In genomic region chr7:128050739-128051138, GRCm38 (mm10) we compare ENCODE assay signal across 13 mouse cellular contexts. TPM values are rescaled to one million over a fixed set of nuclear protein-coding genes. Genes with fewer than 3 reads are reported as not detected.
A peak's percentile ranks its signal among the peaks of the same experiment; 100 is the strongest.
DNase-seq lines count a peak whose midpoint lies in the region; ATAC-seq and TF ChIP-seq lines count a peak whose summit lies in the region.
"Had no signal": no experiment of that assay in that cellular context is flagged by ENCODE, and none has a peak within 500 bp of the region (broad histone marks: within the 10 kb centered on the region; RNA-seq: fewer than 3 reads in every experiment).

No protein-coding gene starts in this region.

- TF ChIP-seq CTCF in gastrocnemius, adult 2 months (IDR thresholded peaks at IDR 0.05) = no peak
- no peak for TF ChIP-seq CTCF in bone marrow, adult 2 months (IDR thresholded peaks at IDR 0.05; ENCODE audit: control insufficient read depth, insufficient read depth, low read length)
- TF ChIP-seq CTCF in hindbrain, postnatal 0 days (IDR thresholded peaks at IDR 0.05; ENCODE audit: low read depth) = no peak

- H3K27me3 ChIP-seq in hindbrain, postnatal 0 days (ENCODE audit: insufficient read depth, low read length) = no peaks in the 10 kb centered on the region

- peaks cover 16% of the 10 kb centered on the region for H3K4me1 ChIP-seq in bone marrow, adult 2 months (ENCODE audit: control insufficient read depth, insufficient read depth, low read length)
- no peaks in the 10 kb centered on the region for H3K4me1 ChIP-seq in hindbrain, postnatal 0 days (ENCODE audit: insufficient read depth, low read length)

- H3K4me3 ChIP-seq in gastrocnemius, adult 2 months = no peak overlapping the region
- H3K4me3 ChIP-seq in bone marrow, adult 2 months (replicated peaks; ENCODE audit: control insufficient read depth, low read depth, low read length) = no peak overlapping the region
- H3K4me3 ChIP-seq in hindbrain, postnatal 0 days (ENCODE audit: low read length) = no peak overlapping the region

- ATAC-seq in megakaryocyte, adult 5-6 weeks (ENCODE audit: poor library complexity, severe bottlenecking) = peak; percentile 89
- no peak for ATAC-seq in hindbrain, postnatal 0 days

- TF ChIP-seq POLR2A in bone marrow, adult 2 months (IDR thresholded peaks at IDR 0.05; ENCODE audit: borderline replicate concordance, control insufficient read depth, low read depth, low read length) = no peak

- H3K9me3 ChIP-seq in hindbrain, postnatal 0 days (ENCODE audit: low read length) = no peaks in the 10 kb centered on the region

- WGBS in bone marrow, adult 2 months = 11% methylated on average over 4 of the region's 4 CpGs
- 77% methylated on average over 4 of the region's 4 CpGs for WGBS in hindbrain, postnatal 0 days

- H3K9ac ChIP-seq in hindbrain, postnatal 0 days (replicated peaks; ENCODE audit: low read length) = no peak overlapping the region

- H3K4me2 ChIP-seq in hindbrain, postnatal 0 days (ENCODE audit: low read depth, low read length) = no peak overlapping the region

- no peaks in the 10 kb centered on the region for H3K36me3 ChIP-seq in hindbrain, postnatal 0 days (ENCODE audit: insufficient read depth, low read length)

- no peak overlapping the region for H3K27ac ChIP-seq in gastrocnemius, adult 2 months
- peak overlapping the region; percentile 67 for H3K27ac ChIP-seq in bone marrow, adult 2 months (ENCODE audit: control insufficient read depth, insufficient read depth, low read depth, low read length, poor library complexity)
- no peak overlapping the region for H3K27ac ChIP-seq in hindbrain, postnatal 0 days

- intact Hi-C loops in gastrocnemius, adult 2 months (cut with DNase I) = no loop called here
- intact Hi-C loops in gastrocnemius, postnatal 36 days (cut with DNase I) = no loop called here
- intact Hi-C loops in left cerebral cortex, postnatal 10 days (cut with DNase I) = no loop called here

- peak; percentile 30 for DNase-seq in gastrocnemius, adult 2 months
- no peak for DNase-seq in gastrocnemius, postnatal 36 days
- peak; percentile 38 for DNase-seq in 3134 (ENCODE audit: extremely low read depth, insufficient read length, low spot score)
- DNase-seq in hindbrain, postnatal 0 days (ENCODE audit: low spot score) = no peak
- no peak for DNase-seq in adrenal gland, postnatal 14 days
- no peak for DNase-seq in left cerebral cortex, postnatal 10 days (ENCODE audit: extremely low spot score in 1 of 2, low spot score in 2 of 2)
- DNase-seq: cerebellum, adult 9-10 months; heart, postnatal 14 days; kidney, adult 9 months had no signal

RNA-seq across cellular contexts. Expression of gene Itgam, which starts 11.7 kb away (rescaled TPM):
- total RNA-seq in gastrocnemius, adult 2 months (2021) = 1 to 10 TPM; 1.0 to 1.9 TPM
- total RNA-seq in gastrocnemius, postnatal 36 days (2021) = 1 to 10 TPM; 1.6 TPM
- polyA plus RNA-seq in bone marrow, adult 2 months (2011; ENCODE audit: insufficient read depth, insufficient read length, low replicate concordance, missing spikeins) = 15.4 and 60.8 TPM in 2 replicates
- 209 and 227 TPM in 2 replicates for total RNA-seq in megakaryocyte, adult 5-6 weeks (2015)
- total RNA-seq in megakaryocyte, adult 5-6 weeks (2017) = 286 and 332 TPM in 2 replicates
- 2.6 and 3.2 TPM in 2 replicates for total RNA-seq in hindbrain, postnatal 0 days (2014; rRNA removed)
- polyA plus RNA-seq in hindbrain, postnatal 0 days (2015; fragmentation: Nextera tagmentation; extraction: Ambion mirVana) = 1.2 and 1.3 TPM in 2 replicates
- 4.2 and 6.4 TPM in 2 replicates for total RNA-seq in adrenal gland, postnatal 14 days (2021)
- 1 to 10 TPM; 8.5 to 8.7 TPM for total RNA-seq in left cerebral cortex, postnatal 10 days (2021)

RNA-seq across cellular contexts. Expression of gene Gm49368, which starts 11.7 kb away (rescaled TPM):
- total RNA-seq in gastrocnemius, adult 2 months (2021) = not detected
- total RNA-seq in gastrocnemius, postnatal 36 days (2021) = under 1 TPM in 1 of 2 experiments, not detected in 1; 0.05 TPM
- 8.2 and 16.7 TPM in 2 replicates for polyA plus RNA-seq in bone marrow, adult 2 months (2011; ENCODE audit: insufficient read depth, insufficient read length, low replicate concordance, missing spikeins)
- total RNA-seq in megakaryocyte, adult 5-6 weeks (2015) = 9.8 and 11.2 TPM in 2 replicates
- 0.81 and 2.3 TPM in 2 replicates for total RNA-seq in megakaryocyte, adult 5-6 weeks (2017)
- not detected in 2 replicates for total RNA-seq in hindbrain, postnatal 0 days (2014; rRNA removed)
- polyA plus RNA-seq in hindbrain, postnatal 0 days (2015; fragmentation: Nextera tagmentation; extraction: Ambion mirVana) = not detected in 2 replicates
- not detected in 2 replicates for total RNA-seq in adrenal gland, postnatal 14 days (2021)
- under 1 TPM in 1 of 2 experiments, not detected in 1; 0.09 TPM for total RNA-seq in left cerebral cortex, postnatal 10 days (2021)
- total RNA-seq: gastrocnemius, adult 18-20 months; heart, postnatal 14 days had no signal
- polyA plus RNA-seq: lung, embryonic 16.5 days had no signal

RNA-seq across cellular contexts. Expression of gene Trim72, which starts 47.0 kb away (rescaled TPM):
- 100 to 1,000 TPM; 186 to 238 TPM for total RNA-seq in gastrocnemius, adult 2 months (2021)
- total RNA-seq in gastrocnemius, postnatal 36 days (2021) = 100 to 1,000 TPM; 200 to 226 TPM
- polyA plus RNA-seq in bone marrow, adult 2 months (2011; ENCODE audit: insufficient read depth, insufficient read length, low replicate concordance, missing spikeins) = 0.45 and 1.1 TPM in 2 replicates
- total RNA-seq in megakaryocyte, adult 5-6 weeks (2015) = not detected in 2 replicates
- total RNA-seq in megakaryocyte, adult 5-6 weeks (2017) = not detected in 2 replicates
- 0.37 and 1.4 TPM in 2 replicates for total RNA-seq in hindbrain, postnatal 0 days (2014; rRNA removed)
- not detected in 2 replicates for polyA plus RNA-seq in hindbrain, postnatal 0 days (2015; fragmentation: Nextera tagmentation; extraction: Ambion mirVana)
- total RNA-seq in adrenal gland, postnatal 14 days (2021) = not detected in 2 replicates
- total RNA-seq in left cerebral cortex, postnatal 10 days (2021) = under 1 TPM; 0.39 to 0.62 TPM

RNA-seq across cellular contexts. Expression of gene Pycard, which starts 57.1 kb away (rescaled TPM):
- total RNA-seq in gastrocnemius, adult 2 months (2021) = under 1 TPM; 0.38 to 0.89 TPM
- total RNA-seq in gastrocnemius, postnatal 36 days (2021) = 1 to 10 TPM; 1.2 to 1.6 TPM
- 17.7 and 19.9 TPM in 2 replicates for polyA plus RNA-seq in bone marrow, adult 2 months (2011; ENCODE audit: insufficient read depth, insufficient read length, low replicate concordance, missing spikeins)
- 251 and 323 TPM in 2 replicates for total RNA-seq in megakaryocyte, adult 5-6 weeks (2015)
- 48.0 and 56.5 TPM in 2 replicates for total RNA-seq in megakaryocyte, adult 5-6 weeks (2017)
- 12.1 and 12.7 TPM in 2 replicates for total RNA-seq in hindbrain, postnatal 0 days (2014; rRNA removed)
- polyA plus RNA-seq in hindbrain, postnatal 0 days (2015; fragmentation: Nextera tagmentation; extraction: Ambion mirVana) = 9.3 and 10.7 TPM in 2 replicates
- 3.4 and 10.1 TPM in 2 replicates for total RNA-seq in adrenal gland, postnatal 14 days (2021)
- 1 to 10 TPM; 3.7 to 5.5 TPM for total RNA-seq in left cerebral cortex, postnatal 10 days (2021)

Comparison
In these comparisons a context has a peak if more than half of its experiments do, and no peak if none do; other contexts are left out.
1. DNase-seq: peak in gastrocnemius, adult 2 months (single experiment) and 3134 (single experiment); none in gastrocnemius, postnatal 36 days (0 of 2), hindbrain, postnatal 0 days (single experiment), adrenal gland, postnatal 14 days (single experiment) and left cerebral cortex, postnatal 10 days (0 of 2).
2. RNA of gene Itgam, which starts 11.7 kb away (total RNA-seq): 209 to 332 TPM in megakaryocyte, adult 5-6 weeks; 8.5 to 8.7 TPM in left cerebral cortex, postnatal 10 days, 4.2 to 6.4 TPM in adrenal gland, postnatal 14 days, 2.6 to 3.2 TPM in hindbrain, postnatal 0 days, 1.0 to 1.9 TPM in gastrocnemius, adult 2 months and 1.6 TPM in gastrocnemius, postnatal 36 days; every median in the first group is over 10 times any median in the second.
3. RNA of gene Trim72, which starts 47.0 kb away (total RNA-seq): 186 to 238 TPM in gastrocnemius, adult 2 months and 200 to 226 TPM in gastrocnemius, postnatal 36 days; 0.39 to 0.62 TPM in left cerebral cortex, postnatal 10 days, 0.37 to 1.4 TPM in hindbrain, postnatal 0 days, not detected in megakaryocyte, adult 5-6 weeks and not detected in adrenal gland, postnatal 14 days; every median in the first group is over 10 times any median in the second.